Mouse (Mus musculus): ENCODE results near the gene Kcnk5.

GRCm38 (mm10) chr14:20113189-20113961 is 68.2 kb downstream of the Kcnk5 start:
- TF ChIP-seq CTCF (IDR thresholded peaks at IDR 0.05; ENCODE audit: extremely low read depth, insufficient read length, insufficient replicate concordance, low read depth, low read length) (no peak), POLR2A (IDR thresholded peaks at IDR 0.05; ENCODE audit: low read depth, low read length) (no peak)

All from small intestine, adult 2 months (tissue).